Mouse (Mus musculus) heart, postnatal 0 days (tissue): ENCODE data around the gene Tmem116.

Source experiments
- CTCF ChIP-seq: IDR thresholded peaks from 2 replicates; pipeline ENCODE4 v1.5.1; 2016; ENCODE audit warnings: antibody characterized with exemption, control low read depth, low read depth
- EP300 ChIP-seq: IDR thresholded peaks from 2 replicates; pipeline ENCODE4 v1.6.1; 2016; ENCODE audit warnings: antibody characterized with exemption, low read depth

DNA sequence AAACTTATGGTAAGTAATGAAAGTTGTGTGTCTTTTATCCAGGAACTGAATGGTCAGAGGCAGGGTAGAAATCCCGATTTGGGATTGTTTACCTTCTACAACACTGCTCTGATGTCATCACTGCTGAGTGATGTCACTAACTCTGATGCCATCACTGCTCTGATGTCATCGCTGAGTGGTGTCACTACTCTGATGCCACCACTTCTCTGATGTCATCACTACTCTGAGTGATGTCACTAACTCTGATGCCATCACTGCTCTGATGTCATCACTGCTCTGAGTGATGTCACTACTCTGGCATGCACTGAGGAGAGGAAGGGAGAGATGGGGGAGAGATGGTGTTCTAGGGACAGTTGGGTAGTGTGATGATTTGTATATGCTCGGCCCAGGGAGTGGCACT is 110.7 kb downstream of the Tmem116 start:
- TF ChIP-seq CTCF, result no peak
- TF ChIP-seq EP300, result no peak
